Mouse (Mus musculus): Measurements from ENCODE around the gene Tbl1xr1.

GRCm38 (mm10) chr3:22115221-22115620 is 38.8 kb downstream of the Tbl1xr1 start:
- TF ChIP-seq CTCF (IDR thresholded peaks at IDR 0.05 in 2 of 3, conservative IDR thresholded peaks at IDR 0.05 in 1 of 3; ENCODE audit: control insufficient read depth in 1 of 3, insufficient read depth in 1 of 3, low read depth in 2 of 3, low read length in 3 of 3, poor library complexity in 1 of 3, severe bottlenecking in 1 of 3) (no peak), NELFE (IDR thresholded peaks at IDR 0.05; ENCODE audit: low read depth, low read length) (no peak), TBP (IDR thresholded peaks at IDR 0.05; ENCODE audit: low read depth, low read length) (no peak), POLR2AphosphoS5 (IDR thresholded peaks at IDR 0.05; ENCODE audit: borderline replicate concordance, low read depth, low read length) (no peak), POLR2A (IDR thresholded peaks at IDR 0.05; ENCODE audit: control insufficient read depth in 1 of 2, insufficient read depth in 1 of 2, low read depth in 1 of 2, low read length in 2 of 2, poor library complexity in 1 of 2) (no peak), GATA1 (IDR thresholded peaks at IDR 0.05; ENCODE audit: low read depth, low read length) (no peak), SIN3A (IDR thresholded peaks at IDR 0.05; ENCODE audit: low read length) (no peak), TAL1 (IDR thresholded peaks at IDR 0.05; ENCODE audit: low read length) (no peak), EP300 (IDR thresholded peaks at IDR 0.05; ENCODE audit: low read depth in 1 of 2, low read length in 2 of 2) (no peak), ZMIZ1 (IDR thresholded peaks at IDR 0.05; ENCODE audit: low read depth, low read length) (no peak), ZC3H11A (IDR thresholded peaks at IDR 0.05; ENCODE audit: low read depth, low read length) (no peak), ELF1 (IDR thresholded peaks at IDR 0.05; ENCODE audit: low read depth, low read length) (no peak), ZNF384 (IDR thresholded peaks at IDR 0.05; ENCODE audit: low read depth, low read length) (no peak)
